Mouse (Mus musculus) left cerebral cortex, postnatal 10 days (tissue): Measurements from ENCODE around the gene Shisa8. TPM values are rescaled to one million over a fixed set of nuclear protein-coding genes. Genes with fewer than 3 reads are reported as not detected.

Source experiments
- DNase-seq, 2 experiments: peaks; one replicate each; pipeline ENCODE4 v3.0.0; 2021 to 2022; ENCODE audit warnings: low spot score in 2 of 2, mixed read lengths in 1 of 2; ENCODE audit errors: extremely low spot score in 1 of 2
- intact Hi-C: fragments of 180-260 bp; cut with DNase I; formaldehyde crosslinking; loops from one replicate; pipeline ENCODE4 v1.15.1; 2025
- total RNA-seq, 2 experiments: library from RNA; stranded (reverse); gene quantifications; 2 replicates each; pipeline ENCODE4 v1.2.3; 2021

The Shisa8 gene
- total RNA-seq, 2 experiments from 2014 or later: 3.1 to 3.5 TPM

- DNase-seq: no peak
- intact Hi-C loops: no loop called here
These were observed 26.5 kb downstream of the Shisa8 start for GRCm38 (mm10) chr15:82186131-82186530.

GRCm38 (mm10) chr15:82185062-82185783, 27.4 kb downstream of the Shisa8 start:
- intact Hi-C loops: no loop called here
- DNase-seq: no peak

GRCm38 (mm10) chr15:82184656-82185055, 28.0 kb downstream of the Shisa8 start:
- no peak for DNase-seq
- intact Hi-C loops: no loop called here

GRCm38 (mm10) chr15:82184183-82184582, 28.4 kb downstream of the Shisa8 start:
- no peak for DNase-seq
- intact Hi-C loops: no loop called here

GRCm38 (mm10) chr15:82183596-82183995, 29.0 kb downstream of the Shisa8 start:
- intact Hi-C loops: no loop called here
- DNase-seq: no peak

- no peak for DNase-seq
- intact Hi-C loops: no loop called here
These were observed 30.3 kb downstream of the Shisa8 start for GRCm38 (mm10) chr15:82182311-82182710.

- no peak for DNase-seq
- intact Hi-C loops: no loop called here
These were observed 31.5 kb downstream of the Shisa8 start for GRCm38 (mm10) chr15:82181131-82181530.

- DNase-seq: no peak
- intact Hi-C loops: no loop called here
These were observed 34.8 kb downstream of the Shisa8 start for GRCm38 (mm10) chr15:82177743-82178290.

GRCm38 (mm10) chr15:82175091-82175490, 37.5 kb downstream of the Shisa8 start:
- intact Hi-C loops: no loop called here
- DNase-seq: no peak

GRCm38 (mm10) chr15:82172648-82173047, 40.0 kb downstream of the Shisa8 start:
- intact Hi-C loops: no loop called here
- no peak for DNase-seq

GRCm38 (mm10) chr15:82170437-82171377, 41.9 kb downstream of the Shisa8 start:
- DNase-seq: no peak
- intact Hi-C loops: no loop called here

- intact Hi-C loops: loop anchor here (5.0 kb wide), 1 partner anchor 33 kb away; no protein-coding TSS in a partner anchor
- DNase-seq: no peak
These were observed 42.9 kb downstream of the Shisa8 start for GRCm38 (mm10) chr15:82169671-82170070.

GRCm38 (mm10) chr15:82167201-82168168, 45.1 kb downstream of the Shisa8 start:
- no peak for DNase-seq
- intact Hi-C loops: loop anchor here (5.0 kb wide), 1 partner anchor 35 kb away; no protein-coding TSS in a partner anchor

- DNase-seq: no peak
These were observed 46.1 kb downstream of the Shisa8 start for GRCm38 (mm10) chr15:82166240-82167100.

GRCm38 (mm10) chr15:82165332-82166239, 47.0 kb downstream of the Shisa8 start:
- peak; percentile 65 to 80 for DNase-seq
- intact Hi-C loops: loop anchor here (5.0 kb wide), 1 partner anchor 37 kb away; no protein-coding TSS in a partner anchor

More at GRCm38 (mm10) chr15:82166240-82167100, 46.1 kb downstream of the Shisa8 start:
- intact Hi-C loops: loop anchor here (5.0 kb wide), 1 partner anchor 36 kb away; no protein-coding TSS in a partner anchor

GRCm38 (mm10) chr15:82164496-82164895, 48.1 kb downstream of the Shisa8 start:
- intact Hi-C loops: no loop called here
- no peak for DNase-seq
